Mouse (Mus musculus): ENCODE data around the gene Tgm2. TPM values are rescaled to one million over a fixed set of nuclear protein-coding genes. Genes with fewer than 3 reads are reported as not detected.

Tgm2 gene
- polyA plus RNA-seq, 1 experiment from 2014 or later, result 1.7 TPM

DNA sequence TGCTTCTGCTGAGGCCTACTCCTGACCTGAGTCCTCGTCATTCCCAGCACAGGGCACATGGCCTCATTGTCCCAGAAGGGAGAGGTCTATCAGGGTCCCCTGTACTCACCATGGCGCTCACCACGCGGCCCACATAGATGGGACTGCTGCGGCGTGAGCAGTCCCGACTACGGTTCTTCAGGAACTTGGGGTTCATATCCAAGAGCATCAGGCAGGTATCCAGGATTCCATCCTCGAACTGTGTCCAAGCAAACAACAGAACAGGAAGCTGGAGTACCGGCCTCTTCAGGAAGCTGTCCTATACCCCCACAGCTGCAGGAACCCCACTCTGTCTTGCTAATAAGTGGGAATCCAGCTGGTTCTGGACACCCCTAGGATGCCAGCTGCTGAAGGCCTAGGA lies 13.9 kb downstream of the Tgm2 start:
- Histone ChIP-seq H3K4me1 (ENCODE audit: control insufficient read depth, insufficient read depth, low read length) (peaks cover 7% of the 10 kb centered on the region), H3K27me3 (ENCODE audit: control insufficient read depth, insufficient read depth, low read length) (no peaks in the 10 kb centered on the region), H3K9ac (ENCODE audit: low read length) (no peak overlapping the region), H3K9me3 (ENCODE audit: control insufficient read depth, low read length) (no peaks in the 10 kb centered on the region; the same call in 1 of the 2 replicates), H3K4me3 (ENCODE audit: low read depth, low read length) (no peak overlapping the region), H3K27ac (replicated peaks; ENCODE audit: low read depth, low read length) (no peak overlapping the region), H3K36me3 (ENCODE audit: control insufficient read depth, insufficient read depth, low read length) (no peaks in the 10 kb centered on the region), H3K4me2 (ENCODE audit: low read depth, severe bottlenecking) (no peak overlapping the region)
- WGBS, result 94% methylated on average over 10 of the region's 10 CpGs
- no peak for DNase-seq (ENCODE audit: low spot score)
- ATAC-seq (ENCODE audit: insufficient number of reproducible peaks, low FRiP score, low TSS enrichment, low read depth), result no peak

GRCm38 (mm10) chr2:158131197-158131835 lies 14.9 kb downstream of the Tgm2 start:
- H3K36me3 ChIP-seq (ENCODE audit: control insufficient read depth, insufficient read depth, low read length), result no peaks in the 10 kb centered on the region
- DNase-seq (ENCODE audit: low spot score) (no peak), ATAC-seq (ENCODE audit: insufficient number of reproducible peaks, low FRiP score, low TSS enrichment, low read depth) (no peak)
- H3K9me3 ChIP-seq (ENCODE audit: control insufficient read depth, low read length), result no peaks in the 10 kb centered on the region; the same call in 1 of the 2 replicates
- no peak overlapping the region for H3K27ac ChIP-seq (replicated peaks; ENCODE audit: low read depth, low read length)
- WGBS, result 90% methylated on average over 13 of the region's 13 CpGs
- no peak overlapping the region for H3K4me3 ChIP-seq (ENCODE audit: low read depth, low read length)
- peaks cover 7% of the 10 kb centered on the region for H3K4me1 ChIP-seq (ENCODE audit: control insufficient read depth, insufficient read depth, low read length)
- no peaks in the 10 kb centered on the region for H3K27me3 ChIP-seq (ENCODE audit: control insufficient read depth, insufficient read depth, low read length)
- H3K4me2 ChIP-seq (ENCODE audit: low read depth, severe bottlenecking), result no peak overlapping the region
- H3K9ac ChIP-seq (ENCODE audit: low read length), result no peak overlapping the region

DNA sequence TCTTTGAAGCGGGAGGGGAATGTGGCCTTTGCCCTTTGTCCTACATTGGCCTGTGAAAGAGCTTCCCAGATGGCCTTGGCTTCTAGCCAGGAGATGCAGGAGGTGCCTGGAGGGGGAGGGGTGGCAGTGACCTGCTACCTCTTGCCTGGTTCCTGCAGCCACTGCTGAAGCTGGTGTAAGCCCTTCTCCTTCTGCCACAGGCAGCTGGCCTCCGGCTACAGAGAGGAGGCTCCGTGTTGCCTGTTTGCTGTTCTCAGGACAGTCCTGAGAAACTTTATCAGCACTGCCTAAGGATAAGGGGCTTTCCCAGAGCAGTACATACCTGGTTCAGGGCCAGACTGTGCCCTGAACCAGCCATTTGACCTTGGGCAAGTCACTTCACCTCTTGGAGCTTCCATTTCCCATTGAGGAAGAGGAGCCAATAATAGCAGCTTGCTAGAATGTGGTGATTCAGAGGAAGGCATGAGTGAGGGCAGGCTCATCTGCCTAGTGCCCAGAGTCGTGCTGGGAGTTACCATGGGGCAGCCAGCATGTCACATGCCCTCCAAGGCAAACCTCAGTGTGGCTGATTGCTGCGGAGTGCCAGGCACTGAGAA lies 15.7 kb downstream of the Tgm2 start:
- ATAC-seq (ENCODE audit: insufficient number of reproducible peaks, low FRiP score, low TSS enrichment, low read depth), result no peak
- Histone ChIP-seq H3K4me3 (ENCODE audit: low read depth, low read length) (no peak overlapping the region), H3K4me2 (ENCODE audit: low read depth, severe bottlenecking) (no peak overlapping the region), H3K27me3 (ENCODE audit: control insufficient read depth, insufficient read depth, low read length) (no peaks in the 10 kb centered on the region), H3K27ac (replicated peaks; ENCODE audit: low read depth, low read length) (0 out of 2 replicates have a peak overlapping the region, but pooled peaks have one; percentile 23), H3K9ac (ENCODE audit: low read length) (no peak overlapping the region), H3K4me1 (ENCODE audit: control insufficient read depth, insufficient read depth, low read length) (peaks cover 7% of the 10 kb centered on the region), H3K9me3 (ENCODE audit: control insufficient read depth, low read length) (no peaks in the 10 kb centered on the region; the same call in 1 of the 2 replicates), H3K36me3 (ENCODE audit: control insufficient read depth, insufficient read depth, low read length) (no peaks in the 10 kb centered on the region)
- 48% methylated on average over 5 of the region's 5 CpGs for WGBS
- DNase-seq (ENCODE audit: low spot score), result peak; percentile 78

DNA sequence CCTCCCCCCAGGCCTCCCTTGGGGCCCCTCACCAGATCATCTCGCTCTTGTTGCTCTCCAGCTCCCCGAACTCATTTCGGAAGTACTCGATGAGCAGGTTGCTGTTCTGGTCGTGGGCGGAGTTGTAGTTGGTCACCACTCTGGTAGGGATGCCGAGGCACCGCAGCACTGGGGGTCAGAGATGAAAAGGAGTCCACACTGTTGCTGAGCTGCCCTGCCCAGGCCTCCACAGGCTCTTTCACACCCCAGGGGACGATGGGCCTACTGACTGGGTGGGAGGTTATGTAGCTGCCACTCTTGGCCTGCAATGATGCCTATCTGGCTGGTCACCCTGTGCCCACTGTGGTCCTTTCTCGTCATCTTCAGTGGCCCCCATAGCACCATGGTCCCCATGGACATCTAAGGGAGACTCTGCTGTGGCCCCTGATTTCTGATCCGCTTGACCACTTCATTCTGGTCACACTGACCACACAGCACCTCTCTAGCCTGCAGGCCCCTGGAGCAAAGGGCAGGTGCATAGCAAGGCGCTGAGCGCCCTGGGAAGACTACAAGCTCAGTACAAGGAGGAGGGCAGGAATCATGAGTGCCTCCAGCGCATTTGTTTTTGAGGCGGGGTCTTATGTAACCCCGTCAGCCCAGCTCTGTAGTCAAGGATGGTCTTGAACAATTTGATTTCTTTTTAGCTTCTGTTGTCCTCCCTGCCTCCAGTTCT lies 16.8 kb downstream of the Tgm2 start:
- ATAC-seq (ENCODE audit: insufficient number of reproducible peaks, low FRiP score, low TSS enrichment, low read depth) (no peak), DNase-seq (ENCODE audit: low spot score) (no peak)
- Histone ChIP-seq H3K27ac (replicated peaks; ENCODE audit: low read depth, low read length) (no peak overlapping the region), H3K9ac (ENCODE audit: low read length) (no peak overlapping the region), H3K4me2 (ENCODE audit: low read depth, severe bottlenecking) (no peak overlapping the region), H3K9me3 (ENCODE audit: control insufficient read depth, low read length) (no peaks in the 10 kb centered on the region; the same call in 1 of the 2 replicates), H3K4me1 (ENCODE audit: control insufficient read depth, insufficient read depth, low read length) (peaks cover 7% of the 10 kb centered on the region), H3K36me3 (ENCODE audit: control insufficient read depth, insufficient read depth, low read length) (no peaks in the 10 kb centered on the region), H3K4me3 (ENCODE audit: low read depth, low read length) (no peak overlapping the region), H3K27me3 (ENCODE audit: control insufficient read depth, insufficient read depth, low read length) (no peaks in the 10 kb centered on the region)
- 79% methylated on average over 16 of the region's 16 CpGs for WGBS

DNA sequence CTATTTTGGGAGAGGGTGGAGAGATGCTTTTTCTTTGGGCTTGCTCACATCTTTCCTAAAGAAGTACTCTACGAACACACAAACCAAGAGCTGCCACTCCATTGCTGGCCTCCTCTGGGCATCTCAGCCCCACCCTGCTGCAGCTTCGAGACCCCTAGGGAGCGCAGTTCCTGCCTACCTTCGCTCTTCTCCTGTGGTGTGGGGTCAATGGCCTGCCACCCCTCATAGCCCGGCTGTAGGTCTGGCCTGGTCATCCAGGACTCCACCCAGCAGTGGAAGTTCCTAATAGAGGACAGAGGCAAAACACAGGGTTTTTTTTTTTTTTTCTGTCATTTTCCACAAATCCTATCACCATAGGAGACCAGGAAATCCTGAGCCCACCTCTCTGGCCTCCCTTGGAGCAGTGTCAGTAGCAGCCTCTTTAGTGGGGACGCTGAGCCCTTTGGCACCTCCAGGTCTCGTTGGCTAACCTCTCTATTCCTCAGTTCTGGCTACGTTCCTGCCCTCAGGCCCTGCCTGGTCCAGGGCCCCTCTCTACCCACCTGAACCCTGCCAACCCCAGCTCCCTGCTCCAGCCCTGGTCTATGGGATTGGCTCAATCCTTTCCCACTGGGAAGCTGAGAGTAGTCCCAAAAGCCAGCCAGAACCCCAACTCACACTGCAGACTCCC lies 17.6 kb downstream of the Tgm2 start:
- Histone ChIP-seq H3K4me3 (ENCODE audit: low read depth, low read length) (no peak overlapping the region), H3K9me3 (ENCODE audit: control insufficient read depth, low read length) (no peaks in the 10 kb centered on the region; the same call in 1 of the 2 replicates), H3K36me3 (ENCODE audit: control insufficient read depth, insufficient read depth, low read length) (no peaks in the 10 kb centered on the region), H3K4me1 (ENCODE audit: control insufficient read depth, insufficient read depth, low read length) (peaks cover 7% of the 10 kb centered on the region), H3K27me3 (ENCODE audit: control insufficient read depth, insufficient read depth, low read length) (no peaks in the 10 kb centered on the region), H3K9ac (ENCODE audit: low read length) (no peak overlapping the region), H3K27ac (replicated peaks; ENCODE audit: low read depth, low read length) (no peak overlapping the region), H3K4me2 (ENCODE audit: low read depth, severe bottlenecking) (no peak overlapping the region)
- ATAC-seq (ENCODE audit: insufficient number of reproducible peaks, low FRiP score, low TSS enrichment, low read depth) (no peak), DNase-seq (ENCODE audit: low spot score) (no peak)
- 78% methylated on average over 8 of the region's 8 CpGs for WGBS

GRCm38 (mm10) chr2:158127872-158128271 lies 18.4 kb downstream of the Tgm2 start:
- Histone ChIP-seq H3K9ac (ENCODE audit: low read length) (no peak overlapping the region), H3K4me2 (ENCODE audit: low read depth, severe bottlenecking) (no peak overlapping the region), H3K27ac (replicated peaks; ENCODE audit: low read depth, low read length) (no peak overlapping the region), H3K27me3 (ENCODE audit: control insufficient read depth, insufficient read depth, low read length) (no peaks in the 10 kb centered on the region), H3K9me3 (ENCODE audit: control insufficient read depth, low read length) (no peaks in the 10 kb centered on the region; the same call in 1 of the 2 replicates), H3K4me1 (ENCODE audit: control insufficient read depth, insufficient read depth, low read length) (peaks cover 7% of the 10 kb centered on the region), H3K4me3 (ENCODE audit: low read depth, low read length) (no peak overlapping the region), H3K36me3 (ENCODE audit: control insufficient read depth, insufficient read depth, low read length) (no peaks in the 10 kb centered on the region)
- 90% methylated on average over 7 of the region's 7 CpGs for WGBS
- DNase-seq (ENCODE audit: low spot score) (no peak), ATAC-seq (ENCODE audit: insufficient number of reproducible peaks, low FRiP score, low TSS enrichment, low read depth) (no peak)

- no peaks in the 10 kb centered on the region for H3K36me3 ChIP-seq (ENCODE audit: control insufficient read depth, insufficient read depth, low read length)
- no peak overlapping the region for H3K9ac ChIP-seq (ENCODE audit: low read length)
- H3K4me1 ChIP-seq (ENCODE audit: control insufficient read depth, insufficient read depth, low read length), result peaks cover 4% of the 10 kb centered on the region
- no peak for DNase-seq (ENCODE audit: low spot score)
- no peak overlapping the region for H3K4me2 ChIP-seq (ENCODE audit: low read depth, severe bottlenecking)
- no peak overlapping the region for H3K27ac ChIP-seq (replicated peaks; ENCODE audit: low read depth, low read length)
- no peaks in the 10 kb centered on the region; the same call in 1 of the 2 replicates for H3K9me3 ChIP-seq (ENCODE audit: control insufficient read depth, low read length)
- no peak for ATAC-seq (ENCODE audit: insufficient number of reproducible peaks, low FRiP score, low TSS enrichment, low read depth)
- WGBS, result 92% methylated on average over 6 of the region's 6 CpGs
- no peak overlapping the region for H3K4me3 ChIP-seq (ENCODE audit: low read depth, low read length)
- H3K27me3 ChIP-seq (ENCODE audit: control insufficient read depth, insufficient read depth, low read length), result no peaks in the 10 kb centered on the region
These were observed 19.0 kb downstream of the Tgm2 start for GRCm38 (mm10) chr2:158127245-158127644.

DNA sequence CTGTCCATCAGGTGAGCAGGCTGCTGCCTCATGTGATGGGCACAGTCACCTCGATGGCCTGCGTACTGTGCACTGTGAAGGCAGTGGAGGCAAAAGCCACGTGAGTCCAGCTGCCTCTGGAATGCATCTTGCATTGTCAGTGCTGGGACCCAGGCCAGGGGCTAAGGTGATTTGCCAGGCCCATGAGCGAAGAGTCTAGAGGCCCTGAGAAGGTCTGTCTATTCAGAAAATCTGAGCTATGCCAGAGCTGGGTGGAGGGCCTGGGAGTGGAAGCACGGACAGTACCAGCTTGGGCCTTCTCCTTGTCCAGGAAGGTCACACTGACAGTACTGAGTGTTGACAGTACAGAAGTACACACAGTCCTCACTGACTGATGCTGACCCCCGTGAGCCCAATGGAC lies 23.4 kb downstream of the Tgm2 start:
- DNase-seq (ENCODE audit: low spot score) (no peak), ATAC-seq (ENCODE audit: insufficient number of reproducible peaks, low FRiP score, low TSS enrichment, low read depth) (no peak)
- Histone ChIP-seq H3K36me3 (ENCODE audit: control insufficient read depth, insufficient read depth, low read length) (no peaks in the 10 kb centered on the region), H3K9ac (ENCODE audit: low read length) (no peak overlapping the region), H3K4me2 (ENCODE audit: low read depth, severe bottlenecking) (no peak overlapping the region), H3K27me3 (ENCODE audit: control insufficient read depth, insufficient read depth, low read length) (no peaks in the 10 kb centered on the region), H3K9me3 (ENCODE audit: control insufficient read depth, low read length) (no peaks in the 10 kb centered on the region), H3K4me1 (ENCODE audit: control insufficient read depth, insufficient read depth, low read length) (no peaks in the 10 kb centered on the region), H3K4me3 (ENCODE audit: low read depth, low read length) (no peak overlapping the region), H3K27ac (replicated peaks; ENCODE audit: low read depth, low read length) (no peak overlapping the region)
- WGBS, result 88% methylated on average over 6 of the region's 6 CpGs

All from limb, embryonic 11.5 days (tissue).